Mouse (Mus musculus): ENCODE data around the gene Arglu1.

Arglu1 gene

GRCm38 (mm10) chr8:8658426-8659224 is 31.7 kb downstream of the Arglu1 start:
- DNase-seq, result peak; percentile 42

GRCm38 (mm10) chr8:8657692-8658355 is 32.5 kb downstream of the Arglu1 start:
- no peak for DNase-seq

GRCm38 (mm10) chr8:8656578-8657441 is 33.5 kb downstream of the Arglu1 start:
- no peak for DNase-seq

DNA sequence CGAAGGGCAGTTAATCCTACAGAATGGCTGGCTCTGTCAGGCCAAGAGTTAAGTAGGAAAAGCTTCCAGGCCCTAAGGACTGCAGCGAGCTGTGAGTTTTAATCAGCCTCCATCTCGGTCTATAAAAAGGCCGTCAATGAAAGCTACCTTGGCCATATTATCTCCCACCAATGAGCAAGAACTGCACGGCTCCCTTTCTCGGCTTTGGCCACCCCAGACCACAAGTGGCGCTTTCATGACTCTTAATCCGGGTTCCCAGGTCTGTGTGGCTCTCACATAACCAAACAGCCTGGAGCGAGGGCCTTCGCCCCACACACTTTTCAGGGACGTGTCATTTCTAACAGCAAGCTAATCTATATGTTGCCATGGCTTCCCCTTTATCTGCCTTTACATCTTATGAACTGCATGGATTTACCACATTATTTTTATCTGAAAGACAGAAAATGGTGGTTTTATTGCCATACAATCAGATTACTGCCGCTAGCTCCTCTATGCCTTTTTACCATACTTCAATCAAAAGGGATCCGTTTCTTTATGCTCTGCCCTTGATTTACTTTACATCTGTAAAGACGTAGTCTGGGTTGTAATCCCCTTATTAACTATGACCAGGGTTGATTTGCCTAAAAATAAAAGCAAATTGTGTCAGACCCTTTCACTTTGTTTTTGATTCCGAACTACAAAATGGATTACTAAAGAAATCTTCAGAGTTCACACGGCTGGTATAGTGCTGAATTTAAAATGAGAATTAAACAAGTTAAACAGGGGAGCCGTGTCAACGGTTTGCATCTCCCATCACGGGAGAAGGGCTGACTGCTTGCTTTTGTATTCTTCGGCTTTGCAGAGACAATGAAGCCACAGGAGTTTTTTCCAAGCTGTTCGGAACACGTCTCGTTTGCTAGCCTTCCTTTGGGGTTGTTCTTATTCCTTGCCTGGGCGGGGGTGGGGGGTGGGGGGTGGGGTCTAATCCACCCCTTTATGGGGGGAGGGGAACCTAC is 34.7 kb downstream of the Arglu1 start:
- DNase-seq, result no peak

- no peak for DNase-seq
Observed at GRCm38 (mm10) chr8:8653906-8654489, 36.3 kb downstream of the Arglu1 start.

DNA sequence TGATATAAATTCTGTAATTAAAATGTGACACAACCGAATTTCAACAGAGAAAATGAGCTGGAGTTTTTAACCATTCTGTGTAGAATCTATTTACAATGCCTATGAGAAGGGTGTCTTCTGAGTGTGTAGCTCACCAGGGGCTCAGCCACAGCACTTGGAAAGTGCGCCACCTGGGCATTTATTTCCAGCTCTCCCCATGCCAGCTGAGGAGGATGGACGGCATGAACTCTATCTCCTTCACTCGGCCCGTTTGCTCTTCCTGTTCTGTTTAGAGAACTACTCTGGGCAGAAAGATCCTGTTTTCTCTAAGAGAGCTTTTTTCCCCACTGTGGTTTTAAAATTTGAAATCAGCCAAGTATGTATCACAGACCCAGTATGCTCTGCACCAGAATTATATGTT is 37.0 kb downstream of the Arglu1 start:
- no peak for DNase-seq

DNA sequence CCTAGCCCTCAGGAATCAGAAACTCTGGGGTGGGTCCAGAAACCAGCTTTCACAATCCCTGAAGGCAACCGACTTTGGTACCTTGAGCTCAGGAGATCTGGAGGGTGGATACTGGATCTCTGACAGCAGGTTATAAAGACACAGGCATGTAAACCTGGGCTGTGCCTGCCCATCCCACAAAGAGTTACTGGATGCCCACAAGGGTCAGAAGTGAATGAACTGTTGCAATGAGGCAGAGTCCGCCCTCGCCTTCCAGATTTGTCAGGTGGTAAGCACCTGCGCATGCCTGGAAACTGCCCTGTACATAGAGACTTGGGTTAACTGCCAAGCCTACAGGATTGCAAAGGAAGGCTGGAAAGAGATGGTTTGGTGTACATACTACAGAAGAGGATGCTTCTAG is 37.9 kb downstream of the Arglu1 start:
- no peak for DNase-seq

DNA sequence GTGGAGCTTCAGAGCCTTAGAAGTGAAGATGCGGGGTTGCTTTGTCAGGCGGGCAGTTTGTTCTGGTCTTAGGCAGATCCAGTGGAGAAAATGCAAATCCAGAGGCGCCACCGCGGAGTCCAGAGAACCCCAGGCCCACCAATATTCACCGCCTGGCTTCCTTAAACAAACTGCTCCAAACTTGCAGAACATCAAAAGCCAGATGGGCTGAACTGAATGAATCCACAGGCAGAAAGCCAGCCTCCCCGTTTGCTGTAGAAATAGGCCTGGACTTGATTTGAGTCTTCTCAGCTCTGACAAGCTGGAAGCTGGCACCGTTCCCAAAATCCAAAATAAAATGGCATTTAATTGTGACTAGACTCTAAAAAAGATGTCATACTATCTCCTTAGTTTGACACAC is 40.4 kb downstream of the Arglu1 start:
- DNase-seq, result no peak

DNA sequence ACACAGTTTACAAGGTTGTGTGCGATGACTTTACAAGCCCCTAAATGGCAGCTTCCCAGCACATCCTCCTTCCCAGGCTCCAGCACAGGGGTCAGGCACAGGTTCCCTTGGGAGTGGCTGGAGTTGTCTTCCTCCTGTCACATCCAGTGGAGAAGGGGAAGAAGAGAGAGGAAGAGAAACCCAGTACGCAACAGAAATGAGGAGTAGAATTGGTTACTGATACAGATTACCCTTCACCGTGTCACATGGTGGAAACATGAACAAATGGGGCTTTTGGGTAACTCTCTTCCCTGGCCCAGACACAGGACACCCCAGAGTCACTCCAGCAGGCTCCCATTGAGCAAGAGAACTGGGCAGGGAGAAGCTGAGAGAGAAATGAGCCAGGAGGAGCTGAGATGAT is 40.8 kb downstream of the Arglu1 start:
- DNase-seq, result no peak

DNA sequence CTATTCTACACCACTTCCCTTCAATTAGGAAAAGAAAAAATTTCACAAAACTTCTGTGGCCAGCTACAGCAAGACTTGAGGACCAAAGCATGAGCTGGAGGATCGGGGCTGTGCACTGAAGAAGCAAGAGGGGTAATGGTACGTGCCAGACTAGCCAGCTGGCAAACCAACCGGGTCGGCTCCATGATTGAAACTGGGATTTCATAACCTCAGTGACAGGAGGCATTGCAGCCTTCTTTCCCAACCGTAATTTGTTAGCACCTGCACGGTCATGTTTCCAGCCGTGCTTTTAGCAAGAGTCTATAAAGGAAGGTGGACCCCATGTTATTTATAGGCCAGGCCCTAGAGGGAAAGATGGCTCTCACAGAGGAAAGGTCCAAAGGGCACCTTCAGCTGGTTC is 41.6 kb downstream of the Arglu1 start:
- DNase-seq, result no peak

DNA sequence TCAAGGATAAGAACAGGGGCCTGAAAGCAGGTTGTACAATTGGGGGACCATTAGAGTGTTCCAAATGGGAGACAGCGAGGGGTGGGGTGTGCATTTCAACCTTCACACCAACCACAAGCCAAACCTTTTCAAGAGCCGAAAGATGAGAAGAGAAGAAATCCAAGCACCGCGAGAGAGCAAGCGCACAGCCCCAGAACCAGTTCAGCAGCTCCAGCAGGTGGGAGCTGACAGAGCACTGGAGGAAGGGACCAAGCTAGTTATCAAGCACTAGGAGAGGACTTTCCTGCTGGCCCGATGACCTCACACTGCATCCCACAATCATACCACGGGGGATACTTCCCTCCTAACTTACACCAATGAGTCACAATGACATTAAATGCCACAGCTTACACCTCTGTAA is 42.5 kb downstream of the Arglu1 start:
- no peak for DNase-seq

DNA sequence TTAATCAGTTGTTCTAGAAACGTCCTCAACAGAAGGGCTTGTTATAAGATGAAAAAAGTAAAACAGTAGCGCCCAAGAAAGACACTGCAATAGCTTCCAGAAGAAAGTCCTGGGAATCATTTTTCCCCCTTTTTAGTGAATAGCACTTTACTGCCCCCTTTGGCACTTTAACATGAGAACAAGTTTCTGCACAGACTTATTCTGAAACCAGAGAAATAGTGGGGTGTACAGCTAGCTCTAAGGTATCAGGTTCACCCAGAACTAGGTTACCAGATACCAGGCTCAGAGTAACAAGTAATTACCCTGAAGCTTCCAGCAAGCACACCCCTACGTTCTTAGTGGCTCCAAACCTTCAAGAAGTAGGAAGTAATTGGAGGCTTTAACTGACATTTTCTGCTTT is 43.0 kb downstream of the Arglu1 start:
- no peak for DNase-seq

DNA sequence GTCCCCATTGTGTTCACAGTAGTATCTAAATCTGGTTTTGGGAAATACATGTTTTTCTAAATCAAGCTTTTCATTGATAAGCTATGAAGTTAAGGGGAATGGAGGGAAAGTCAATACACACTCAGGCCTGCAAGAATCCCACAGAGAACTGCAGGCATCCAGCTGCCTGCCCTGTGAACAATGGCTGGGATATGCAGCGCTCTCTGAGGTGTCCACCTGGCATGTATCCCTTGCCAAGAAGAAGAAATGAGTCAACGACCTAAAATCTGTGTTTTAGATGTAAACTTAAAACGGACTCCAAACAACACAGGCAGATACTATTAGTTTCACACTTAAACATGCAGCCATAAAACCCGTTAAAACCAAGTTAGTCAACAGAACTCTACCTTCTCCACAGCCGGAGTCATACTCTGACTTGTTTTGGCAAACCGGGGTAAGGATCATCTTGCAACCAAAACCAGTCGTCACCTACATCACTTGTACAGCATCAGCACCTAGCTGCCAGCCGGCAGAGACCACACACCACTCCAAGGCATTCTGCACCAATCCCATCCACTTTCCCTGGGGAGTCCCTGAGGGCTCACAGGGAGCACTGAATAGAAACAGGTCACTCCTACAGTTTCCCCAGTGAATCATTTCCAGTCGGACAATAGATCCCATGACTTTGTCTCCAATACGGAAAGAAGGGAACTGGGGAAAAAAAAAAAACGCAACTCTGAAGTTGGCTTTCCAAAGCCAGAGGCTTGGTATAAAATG is 46.0 kb downstream of the Arglu1 start:
- no peak for DNase-seq

GRCm38 (mm10) chr8:8640264-8640588 is 50.1 kb downstream of the Arglu1 start:
- no peak for DNase-seq

GRCm38 (mm10) chr8:8639569-8640263 is 50.6 kb downstream of the Arglu1 start:
- DNase-seq, result no peak

GRCm38 (mm10) chr8:8631394-8631793 is 58.9 kb downstream of the Arglu1 start:
- DNase-seq, result no peak

- DNase-seq, result no peak
Observed at GRCm38 (mm10) chr8:8624017-8624416, 66.3 kb downstream of the Arglu1 start.

DNA sequence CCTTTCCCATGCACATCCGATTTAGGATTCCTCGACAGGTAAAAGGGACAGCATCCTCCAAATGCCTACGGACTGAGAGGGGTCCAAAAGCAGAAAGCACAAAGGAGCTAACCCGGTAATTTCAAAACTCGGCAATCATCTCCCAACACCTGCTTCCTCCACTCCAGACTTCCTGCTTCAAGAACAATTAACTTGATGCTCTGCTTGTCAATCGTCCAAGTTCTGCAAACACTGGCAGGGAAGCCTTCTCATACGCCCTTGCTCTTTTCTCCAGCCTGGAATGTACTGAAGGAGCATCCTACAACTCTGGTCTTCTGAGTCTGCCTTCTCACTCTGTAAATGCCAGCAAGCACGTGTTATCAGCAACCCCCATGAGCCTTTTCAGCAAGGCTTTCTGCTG is 66.8 kb downstream of the Arglu1 start:
- DNase-seq, result no peak

DNA sequence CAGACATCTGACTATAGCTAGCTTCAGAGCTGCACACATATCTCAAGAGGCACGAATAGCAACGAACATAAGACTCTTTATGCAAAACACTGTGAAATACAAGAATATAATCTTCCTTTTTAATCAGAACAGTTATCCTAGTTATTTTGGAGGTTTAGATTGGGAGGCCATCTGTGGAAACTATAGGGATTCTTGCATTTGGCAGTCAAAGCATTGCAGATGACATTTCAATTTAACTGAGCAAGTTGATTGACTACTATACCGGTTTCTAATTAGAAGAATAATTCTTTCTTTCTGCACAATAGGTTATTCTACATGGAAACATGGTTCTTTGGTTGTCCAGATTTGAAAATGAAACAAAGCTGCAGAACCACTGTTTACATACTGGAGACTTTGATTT is 67.8 kb downstream of the Arglu1 start:
- DNase-seq, result no peak

DNA sequence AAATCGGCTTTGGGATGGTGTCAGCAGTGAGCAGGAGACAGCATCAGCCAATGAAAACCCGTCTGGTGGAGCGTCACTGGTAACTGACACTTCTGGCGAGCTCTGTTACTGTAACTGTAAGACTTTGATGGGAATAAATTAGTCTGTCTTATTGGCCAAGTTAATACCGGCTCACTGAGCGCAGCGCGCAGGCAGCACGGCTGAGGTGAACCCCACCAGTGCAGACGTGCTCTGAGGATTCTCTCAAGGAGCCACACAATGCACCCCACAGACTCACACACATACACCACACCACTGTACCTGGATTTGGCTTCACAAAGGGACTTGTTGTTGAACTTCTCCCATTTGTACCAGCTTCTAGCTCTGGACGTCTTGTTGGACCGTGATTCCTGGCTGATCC is 68.3 kb downstream of the Arglu1 start:
- no peak for DNase-seq

Measured in thymus, postnatal 25 days (tissue).